Mouse (Mus musculus) cortical plate, adult 2 months (tissue): Measurements from ENCODE around the gene 1700028J19Rik. TPM values are rescaled to one million over a fixed set of nuclear protein-coding genes. Genes with fewer than 3 reads are reported as not detected.

Experiments used
- H3K27ac ChIP-seq: fragments of 200-500 bp; 2 replicates; pipeline ENCODE4 v1.5.1; 2012; ENCODE audit warnings: low read length, control low read depth, inconsistent platforms; ENCODE audit not compliant: insufficient read depth
- H3K4me1 ChIP-seq: fragments of 200-500 bp; 2 replicates; pipeline ENCODE4 v1.6.1; 2011; ENCODE audit warnings: low read length; ENCODE audit not compliant: control insufficient read depth, insufficient read depth
- H3K4me3 ChIP-seq: fragments of 200-500 bp; 2 replicates; pipeline ENCODE4 v1.5.1; 2011; ENCODE audit warnings: mild to moderate bottlenecking, low read length, control low read depth; ENCODE audit not compliant: insufficient read depth
- CTCF ChIP-seq: fragments of 200-500 bp; IDR thresholded peaks from 2 replicates; pipeline ENCODE4 v1.5.1; 2011; ENCODE audit warnings: mild to moderate bottlenecking, control low read depth, low read length; ENCODE audit not compliant: insufficient read depth; ENCODE audit errors: extremely low read depth
- POLR2A ChIP-seq: fragments of 200-500 bp; IDR thresholded peaks from 2 replicates; pipeline ENCODE4 v1.6.1; 2011; ENCODE audit warnings: mild to moderate bottlenecking, low read length, control low read depth; ENCODE audit not compliant: insufficient read depth; ENCODE audit errors: extremely low read depth
- polyA plus RNA-seq: library from polyadenylated mRNA; depleted of rRNA; stranded (reverse); fragments of >200 nt; gene quantifications from 2 replicates; pipeline ENCODE4 v1.2.3, GENCODE M21; 2012; rRNA removed

The 1700028J19Rik gene
- polyA plus RNA-seq: 2.3 and 2.9 TPM in 2 replicates

DNA sequence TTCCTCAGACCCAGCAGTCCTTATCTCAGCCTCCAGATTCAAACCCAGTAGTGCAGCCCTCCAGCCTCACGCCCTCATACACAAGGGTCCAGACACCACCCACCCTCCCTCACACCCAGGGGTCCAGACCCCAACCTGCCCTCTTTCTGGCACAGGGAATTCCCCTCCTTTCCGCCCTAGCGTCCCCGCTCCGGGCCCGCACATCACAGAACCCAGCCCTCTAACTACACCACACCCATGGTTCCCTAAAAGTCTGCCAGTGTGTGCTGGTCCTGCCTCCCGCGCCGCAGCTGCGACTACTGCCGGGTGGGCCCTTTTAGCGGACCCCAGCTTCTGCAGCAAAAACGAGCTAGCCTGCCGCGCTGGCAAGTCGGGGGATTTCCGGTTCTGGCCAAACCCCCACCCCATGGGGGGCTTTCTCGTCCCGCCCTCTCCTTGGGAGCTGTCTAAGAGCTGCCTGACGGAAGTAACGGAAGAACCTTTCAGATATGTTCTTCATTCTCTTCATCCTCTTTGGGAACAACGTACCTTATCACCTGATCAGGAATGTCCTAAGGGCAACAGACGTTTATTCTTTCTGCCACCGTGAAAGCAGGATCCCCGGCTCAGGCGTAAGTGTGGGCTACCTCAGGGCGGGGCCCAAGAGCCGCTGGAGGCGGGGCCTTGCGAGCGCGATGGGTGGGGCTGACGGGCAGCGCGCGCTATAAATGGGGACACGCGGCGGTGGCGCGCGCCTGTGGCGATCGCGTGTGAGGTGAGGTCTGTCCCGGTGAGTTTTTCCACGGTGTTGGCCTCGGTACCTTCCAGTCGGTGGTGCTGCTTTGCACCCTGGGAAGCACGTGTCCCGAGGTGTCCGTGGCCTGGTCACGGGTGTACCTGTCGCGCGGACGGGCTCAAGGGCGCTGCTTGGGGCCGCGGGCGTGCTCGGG, at the start of gene 1700028J19Rik, which contains the start of gene 2410002F23Rik:
TSS of gene 1700028J19Rik (minus strand) at position 641 of the 929 bp plus-strand sequence.
TSS of gene 2410002F23Rik (plus strand) at position 668 of the 929 bp plus-strand sequence.
- Histone ChIP-seq H3K27ac (peak within 1 kb of the TSS; percentile 82), H3K4me3 (peak within 1 kb of the TSS; percentile 85), H3K4me1 (peaks cover 3% of the 10 kb centered on the region; the same call in 1 of the 2 replicates)
- TF ChIP-seq CTCF: no peak
- peak; percentile 95 for TF ChIP-seq POLR2A

DNA sequence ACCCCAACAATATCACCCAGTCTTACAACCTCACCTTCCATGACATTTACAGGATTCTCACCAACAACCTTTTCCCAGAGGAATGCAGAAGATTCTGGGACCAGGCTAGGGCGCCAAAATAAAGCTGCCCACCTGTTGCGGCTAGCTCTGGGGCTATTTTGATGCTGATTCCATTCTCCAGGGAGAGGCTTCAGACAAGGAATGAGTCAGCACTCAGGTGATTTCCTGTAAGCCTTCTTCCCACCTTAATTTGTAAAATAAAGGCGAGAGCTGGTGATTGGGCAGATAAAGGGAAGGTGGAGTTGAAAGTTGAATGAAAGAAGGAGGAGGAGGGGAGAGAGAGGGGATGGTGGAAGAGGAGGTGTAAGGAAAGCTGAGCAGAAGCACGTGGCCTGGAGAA, 44.9 kb upstream of the 1700028J19Rik start:
- TF ChIP-seq POLR2A (no peak), CTCF (no peak)
- no peaks in the 10 kb centered on the region for H3K4me1 ChIP-seq
- no peak overlapping the region for H3K4me3 ChIP-seq
- H3K27ac ChIP-seq: no peak overlapping the region

DNA sequence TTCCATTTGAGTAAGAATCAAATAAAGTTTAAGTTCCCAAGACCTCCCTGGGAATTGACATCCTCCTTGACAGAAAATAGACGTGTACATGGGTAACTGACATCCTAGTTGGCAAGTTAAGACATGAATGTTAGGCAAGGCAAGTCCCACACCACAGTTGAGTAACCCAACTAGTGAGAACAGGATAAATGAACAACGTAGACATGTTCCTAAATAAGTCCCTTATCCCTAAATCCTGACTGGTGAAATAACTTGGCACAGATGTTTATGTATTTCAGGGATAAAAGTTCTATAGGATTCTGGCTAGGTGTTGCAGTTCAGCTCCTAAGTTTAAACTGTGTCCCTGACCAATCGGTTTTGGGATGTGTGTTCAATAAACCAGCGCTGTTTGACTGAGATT, 44.5 kb upstream of the 1700028J19Rik start:
- no peak for TF ChIP-seq POLR2A
- no peak for TF ChIP-seq CTCF
- no peak overlapping the region for H3K4me3 ChIP-seq
- H3K27ac ChIP-seq: no peak overlapping the region
- no peaks in the 10 kb centered on the region for H3K4me1 ChIP-seq

DNA sequence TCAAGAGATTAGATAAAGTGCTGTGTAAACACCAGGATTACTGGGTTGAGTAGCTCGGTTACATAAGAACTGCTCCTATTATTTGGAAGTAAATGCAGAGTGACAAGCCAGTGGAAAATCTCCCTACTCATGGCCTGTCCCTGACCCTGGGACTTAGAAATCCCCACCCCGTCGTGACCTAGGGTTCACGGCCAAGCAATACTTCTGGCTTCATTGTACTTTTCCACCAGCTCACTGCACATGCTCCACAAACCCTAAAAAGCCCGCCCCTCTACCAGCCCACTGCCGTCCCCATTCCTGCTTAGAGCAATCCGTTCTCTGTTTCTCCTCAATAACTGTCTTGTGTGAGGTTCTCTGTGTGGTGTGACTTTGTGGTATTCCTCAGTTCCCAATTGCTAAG, 41.3 kb upstream of the 1700028J19Rik start:
- TF ChIP-seq CTCF (no peak), POLR2A (no peak)
- H3K4me1 ChIP-seq: no peaks in the 10 kb centered on the region
- H3K27ac ChIP-seq: no peak overlapping the region
- H3K4me3 ChIP-seq: no peak overlapping the region

DNA sequence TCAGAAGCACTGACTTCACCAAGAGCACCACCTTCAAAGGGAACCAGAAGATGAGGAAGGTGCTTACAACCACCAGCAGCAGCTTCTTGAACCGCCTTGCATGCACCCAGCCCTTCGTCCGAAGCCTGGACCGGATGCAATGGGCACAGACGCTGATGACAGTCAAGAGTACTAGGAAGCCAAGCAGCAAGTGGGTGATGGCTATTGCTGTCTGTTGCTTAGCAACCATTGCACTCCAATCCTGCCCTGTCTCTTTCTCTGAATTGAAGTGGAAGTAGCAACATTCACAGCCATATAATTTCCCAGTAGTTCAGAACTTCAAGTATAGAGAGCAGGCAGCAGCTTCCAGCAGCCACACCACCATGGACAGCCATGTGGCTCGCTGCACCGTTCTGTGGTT, 35.1 kb upstream of the 1700028J19Rik start:
- TF ChIP-seq POLR2A (no peak), CTCF (no peak)
- H3K4me1 ChIP-seq: no peaks in the 10 kb centered on the region; the same call in 1 of the 2 replicates
- H3K4me3 ChIP-seq: no peak overlapping the region
- H3K27ac ChIP-seq: no peak overlapping the region

DNA sequence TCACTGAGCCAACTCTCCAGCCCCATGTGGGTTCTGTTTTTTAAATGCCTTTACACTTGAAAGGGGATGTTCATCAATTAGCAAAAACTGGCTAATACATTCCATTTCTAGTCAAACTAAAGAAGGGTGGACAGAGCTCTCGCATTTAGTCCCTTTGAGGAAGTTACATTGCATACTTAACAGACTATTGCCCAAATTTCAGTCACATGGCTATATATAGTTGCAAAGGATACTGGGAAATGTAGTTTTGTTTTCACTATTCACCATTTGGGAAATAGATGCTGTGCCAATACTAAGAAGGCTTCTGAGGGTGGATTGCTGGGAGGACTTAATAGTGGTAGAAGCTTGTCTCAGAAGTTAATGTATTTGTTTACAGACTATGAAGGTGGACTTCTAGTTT, 34.5 kb upstream of the 1700028J19Rik start:
- Histone ChIP-seq H3K4me3 (no peak overlapping the region), H3K4me1 (no peaks in the 10 kb centered on the region; the same call in 1 of the 2 replicates), H3K27ac (no peak overlapping the region)
- no peak for TF ChIP-seq CTCF
- TF ChIP-seq POLR2A: no peak

DNA sequence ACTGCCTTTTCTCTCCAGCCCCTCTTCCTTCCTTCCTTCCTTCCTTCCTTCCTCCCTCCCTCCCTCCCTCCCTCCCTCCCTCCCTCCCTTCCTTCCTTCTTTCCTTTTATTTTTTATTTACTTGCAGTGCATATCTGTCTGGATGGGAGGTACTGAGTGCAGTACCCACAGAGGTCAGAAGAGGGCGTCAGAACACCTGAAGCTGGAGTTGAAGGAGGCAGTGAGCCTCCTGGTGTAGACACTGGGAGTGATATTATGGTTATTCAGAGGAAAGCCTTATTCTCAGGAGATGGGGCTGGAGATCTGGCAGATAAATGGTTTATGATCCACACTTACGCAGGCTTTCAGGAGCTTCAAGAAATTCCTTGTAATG, 30.7 kb upstream of the 1700028J19Rik start:
- H3K4me1 ChIP-seq: no peaks in the 10 kb centered on the region; the same call in 1 of the 2 replicates
- no peak overlapping the region for H3K4me3 ChIP-seq
- peak; percentile 68 for TF ChIP-seq CTCF
- TF ChIP-seq POLR2A: no peak
- H3K27ac ChIP-seq: no peak overlapping the region

DNA sequence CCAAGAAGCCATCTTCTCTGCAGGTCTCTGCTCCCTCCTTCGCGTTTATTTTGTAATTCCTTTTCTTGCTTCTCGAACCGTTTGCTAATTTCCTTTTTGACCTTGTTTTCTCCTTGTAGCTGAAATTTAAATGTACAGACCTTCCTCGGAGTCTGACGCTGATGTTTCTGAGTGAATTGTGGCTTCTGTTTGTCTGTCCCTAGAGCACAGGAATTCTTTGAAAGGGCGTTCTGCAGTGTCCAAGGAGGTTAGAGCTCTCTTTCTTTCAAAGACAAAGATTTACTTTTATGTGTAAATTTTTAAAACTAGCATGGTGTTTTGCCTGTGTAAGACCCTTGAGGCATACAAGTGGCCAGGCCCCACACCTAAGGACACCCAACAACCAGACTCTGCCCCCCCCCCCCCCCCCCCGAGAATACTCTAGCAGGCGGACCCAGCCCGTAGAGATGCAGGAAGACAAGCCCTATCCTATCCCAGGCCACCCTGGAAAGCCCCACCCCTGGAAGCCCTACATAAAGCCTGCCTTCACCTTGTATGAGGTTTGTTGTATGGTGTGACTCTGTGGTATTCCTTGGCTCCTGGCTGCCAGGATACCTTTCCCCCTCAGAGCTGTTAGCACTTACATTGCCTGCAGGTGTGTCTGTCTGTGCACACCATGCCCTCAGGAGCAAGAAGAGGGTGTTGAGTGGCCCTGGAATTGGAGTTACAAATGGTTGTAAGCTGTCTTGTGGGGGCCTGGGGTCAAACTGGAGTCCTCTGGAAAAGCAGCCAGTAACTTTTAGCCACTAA, 30.2 kb upstream of the 1700028J19Rik start:
- TF ChIP-seq POLR2A (no peak), CTCF (no peak)
- H3K4me1 ChIP-seq: no peaks in the 10 kb centered on the region
- no peak overlapping the region for H3K4me3 ChIP-seq
- H3K27ac ChIP-seq: no peak overlapping the region

DNA sequence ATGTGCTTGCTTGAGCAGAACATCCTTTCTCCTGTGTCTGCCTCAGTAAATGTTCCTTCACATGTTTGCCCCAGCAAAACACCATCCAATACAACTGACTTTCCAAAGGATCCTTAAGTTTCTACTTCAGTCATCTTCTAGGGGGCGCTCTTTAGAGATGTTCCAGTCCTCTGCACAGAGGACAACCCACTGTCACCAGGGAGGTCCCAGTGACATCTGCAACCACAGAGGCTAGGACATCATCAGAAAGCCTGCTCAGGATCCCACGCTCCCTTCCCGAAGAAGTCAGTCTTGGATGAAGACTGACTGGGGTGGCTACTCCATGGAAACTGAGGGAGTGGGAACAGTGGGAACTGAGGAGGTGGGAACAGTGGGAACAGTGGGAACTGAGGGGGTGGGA, 29.1 kb upstream of the 1700028J19Rik start:
- Histone ChIP-seq H3K4me3 (no peak overlapping the region), H3K4me1 (no peaks in the 10 kb centered on the region), H3K27ac (no peak overlapping the region)
- no peak for TF ChIP-seq CTCF
- no peak for TF ChIP-seq POLR2A
